ENCODE assay signal across 25 mouse cellular contexts in the genomic region with DNA sequence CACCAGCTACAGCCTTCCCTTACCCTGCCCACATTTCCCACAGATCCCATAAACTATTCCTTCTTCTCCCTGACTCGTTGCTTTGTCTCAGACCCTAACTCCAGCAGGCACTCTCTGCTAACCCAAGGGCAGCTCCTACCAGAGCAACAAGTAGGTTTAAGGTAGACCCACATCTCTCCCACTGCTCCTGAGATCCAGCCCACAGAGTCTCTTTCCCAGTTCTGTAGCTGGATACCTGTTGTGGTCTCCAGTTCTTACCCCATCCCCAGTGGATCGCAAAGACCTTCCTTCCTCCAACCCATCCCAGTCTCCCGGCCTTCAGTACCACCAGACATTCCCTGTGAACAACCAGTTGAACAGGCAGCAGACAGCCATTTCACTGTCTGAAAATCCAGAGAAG.
"Had no signal": no experiment of that assay in that cellular context is flagged by ENCODE, and none has a peak within 500 bp of the region (broad histone marks: within the 10 kb centered on the region; RNA-seq: fewer than 3 reads in every experiment).

No protein-coding gene starts in this region.

- H3K9me3 ChIP-seq: heart, embryonic 13.5 days; heart, embryonic 15.5 days; hindbrain, embryonic 12.5 days; intestine, embryonic 15.5 days; limb, embryonic 13.5 days; limb, embryonic 15.5 days; liver, embryonic 12.5 days had no signal

- H3K27me3 ChIP-seq: heart, embryonic 13.5 days; heart, embryonic 15.5 days; hindbrain, embryonic 12.5 days; intestine, embryonic 15.5 days; limb, embryonic 13.5 days; limb, embryonic 15.5 days; liver, embryonic 12.5 days had no signal

- H3K27ac ChIP-seq: gastrocnemius, adult 2 months; heart, embryonic 13.5 days; heart, embryonic 15.5 days; hindbrain, embryonic 10.5 days; hindbrain, embryonic 12.5 days; hindbrain, embryonic 14.5 days; intestine, embryonic 15.5 days; layer of hippocampus, adult 2 months; left cerebral cortex, adult 2 months; limb, embryonic 13.5 days; limb, embryonic 15.5 days; liver, embryonic 12.5 days; liver, embryonic 14.5 days had no signal

- H3K4me2 ChIP-seq: heart, embryonic 11.5 days; heart, embryonic 13.5 days; heart, embryonic 15.5 days; hindbrain, embryonic 12.5 days; hindbrain, embryonic 14.5 days; intestine, embryonic 15.5 days; limb, embryonic 13.5 days; limb, embryonic 15.5 days; liver, embryonic 12.5 days had no signal

- H3K9ac ChIP-seq: heart, embryonic 13.5 days; heart, embryonic 15.5 days; hindbrain, embryonic 12.5 days; hindbrain, embryonic 14.5 days; intestine, embryonic 15.5 days; limb, embryonic 13.5 days; limb, embryonic 15.5 days; liver, embryonic 12.5 days; liver, embryonic 14.5 days had no signal

- DNase-seq: gastrocnemius, adult 2 months; gastrocnemius, postnatal 10 days; gastrocnemius, postnatal 25 days; heart, postnatal 4 days; kidney, adult 18-20 months; kidney, adult 8-10 months; kidney, postnatal 10 days; kidney, postnatal 25 days; kidney, postnatal 4 days had no signal

- H3K4me1 ChIP-seq: heart, embryonic 15.5 days; hindbrain, embryonic 10.5 days; hindbrain, embryonic 12.5 days; intestine, embryonic 15.5 days had no signal

- H3K36me3 ChIP-seq: heart, embryonic 13.5 days; heart, embryonic 15.5 days; hindbrain, embryonic 10.5 days; hindbrain, embryonic 12.5 days; intestine, embryonic 15.5 days; limb, embryonic 13.5 days; limb, embryonic 15.5 days; liver, embryonic 12.5 days had no signal

- H3K4me3 ChIP-seq: gastrocnemius, adult 2 months; heart, embryonic 13.5 days; heart, embryonic 15.5 days; hindbrain, embryonic 10.5 days; hindbrain, embryonic 12.5 days; intestine, embryonic 15.5 days; layer of hippocampus, adult 2 months; left cerebral cortex, adult 2 months; limb, embryonic 13.5 days; limb, embryonic 15.5 days; liver, embryonic 12.5 days had no signal

- ATAC-seq: hindbrain, embryonic 16.5 days; inflammation-experienced regulatory T-cells, adult 6 months; intestine, embryonic 15.5 days; intestine, postnatal 0 days; liver, embryonic 12.5 days had no signal
